Mouse (Mus musculus): ENCODE measurements around the gene Smoc1. TPM values are rescaled to one million over a fixed set of nuclear protein-coding genes. Genes with fewer than 3 reads are reported as not detected.

Smoc1 gene
- polyA plus RNA-seq, 1 experiment from 2014 or later, result 7.1 TPM

GRCm38 (mm10) chr12:81140594-81141328 is 114.2 kb downstream of the Smoc1 start:
- Histone ChIP-seq H3K9me3 (replicated peaks; ENCODE audit: control insufficient read depth, low read length) (no peaks in the 10 kb centered on the region), H3K4me1 (ENCODE audit: control insufficient read depth, insufficient read depth, low read length) (peaks cover 6% of the 10 kb centered on the region), H3K36me3 (ENCODE audit: control insufficient read depth, insufficient read depth, low read length) (no peaks in the 10 kb centered on the region), H3K9ac (ENCODE audit: low read length) (no peak overlapping the region), H3K27ac (ENCODE audit: low read depth, low read length) (no peak overlapping the region), H3K4me2 (ENCODE audit: low read length) (no peak overlapping the region), H3K4me3 (ENCODE audit: low read depth, low read length) (no peak overlapping the region), H3K27me3 (replicated peaks; ENCODE audit: control insufficient read depth, insufficient read depth, low read length) (no peaks in the 10 kb centered on the region)
- peak; percentile 57 for ATAC-seq
- WGBS, result 22% methylated on average over 9 of the region's 9 CpGs
- DNase-seq (ENCODE audit: low spot score), result peak; percentile 49

- 21% methylated on average over 7 of the region's 7 CpGs for WGBS
- peak; percentile 29; the same call in 1 of the 2 replicates for ATAC-seq
- peak; percentile 13 for DNase-seq (ENCODE audit: low spot score)
- Histone ChIP-seq H3K27me3 (replicated peaks; ENCODE audit: control insufficient read depth, insufficient read depth, low read length) (no peaks in the 10 kb centered on the region), H3K27ac (ENCODE audit: low read depth, low read length) (no peak overlapping the region), H3K4me3 (ENCODE audit: low read depth, low read length) (no peak overlapping the region), H3K4me1 (ENCODE audit: control insufficient read depth, insufficient read depth, low read length) (peaks cover 6% of the 10 kb centered on the region), H3K4me2 (ENCODE audit: low read length) (no peak overlapping the region), H3K36me3 (ENCODE audit: control insufficient read depth, insufficient read depth, low read length) (no peaks in the 10 kb centered on the region), H3K9me3 (replicated peaks; ENCODE audit: control insufficient read depth, low read length) (no peaks in the 10 kb centered on the region), H3K9ac (ENCODE audit: low read length) (no peak overlapping the region)
Measured at GRCm38 (mm10) chr12:81141329-81141711, 114.7 kb downstream of the Smoc1 start.

DNA sequence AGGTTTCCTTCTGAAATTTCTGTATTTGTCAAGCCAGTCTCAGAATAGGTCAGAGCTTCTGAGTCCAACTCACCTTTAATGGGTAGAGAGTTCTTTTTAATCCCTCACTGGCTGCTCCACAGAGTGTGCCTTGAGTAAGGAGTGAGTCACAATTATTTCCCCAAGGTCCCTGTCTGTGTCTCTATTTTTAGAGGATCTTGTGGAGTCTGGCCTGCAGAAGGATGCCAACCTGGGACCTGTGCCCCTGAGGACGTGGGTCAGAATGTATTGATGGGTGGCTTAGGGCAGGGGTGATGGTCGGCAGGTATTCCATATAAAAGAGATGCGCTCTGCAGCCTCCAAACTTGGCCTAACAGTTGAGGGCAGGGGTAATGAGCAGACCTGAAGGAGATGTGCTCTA is 115.6 kb downstream of the Smoc1 start:
- no peak overlapping the region for H3K4me3 ChIP-seq (ENCODE audit: low read depth, low read length)
- no peak overlapping the region for H3K4me2 ChIP-seq (ENCODE audit: low read length)

GRCm38 (mm10) chr12:81144201-81144600 is 117.6 kb downstream of the Smoc1 start:
- WGBS, result 56% methylated on average over 10 of the region's 10 CpGs
- Histone ChIP-seq H3K36me3 (ENCODE audit: control insufficient read depth, insufficient read depth, low read length) (no peaks in the 10 kb centered on the region), H3K9ac (ENCODE audit: low read length) (no peak overlapping the region), H3K4me2 (ENCODE audit: low read length) (no peak overlapping the region), H3K27me3 (replicated peaks; ENCODE audit: control insufficient read depth, insufficient read depth, low read length) (no peaks in the 10 kb centered on the region), H3K4me1 (ENCODE audit: control insufficient read depth, insufficient read depth, low read length) (peaks cover 6% of the 10 kb centered on the region), H3K9me3 (replicated peaks; ENCODE audit: control insufficient read depth, low read length) (no peaks in the 10 kb centered on the region), H3K4me3 (ENCODE audit: low read depth, low read length) (no peak overlapping the region), H3K27ac (ENCODE audit: low read depth, low read length) (no peak overlapping the region)
- DNase-seq (ENCODE audit: low spot score) (no peak), ATAC-seq (no peak)

More for the DNA sequence above, 115.6 kb downstream of the Smoc1 start:
- Histone ChIP-seq H3K27ac (ENCODE audit: low read depth, low read length) (no peak overlapping the region), H3K36me3 (ENCODE audit: control insufficient read depth, insufficient read depth, low read length) (no peaks in the 10 kb centered on the region), H3K27me3 (replicated peaks; ENCODE audit: control insufficient read depth, insufficient read depth, low read length) (no peaks in the 10 kb centered on the region), H3K4me1 (ENCODE audit: control insufficient read depth, insufficient read depth, low read length) (peaks cover 6% of the 10 kb centered on the region), H3K9me3 (replicated peaks; ENCODE audit: control insufficient read depth, low read length) (no peaks in the 10 kb centered on the region), H3K9ac (ENCODE audit: low read length) (no peak overlapping the region)
- DNase-seq (ENCODE audit: low spot score) (no peak), ATAC-seq (no peak)
- 85% methylated on average over 3 of the region's 3 CpGs for WGBS

GRCm38 (mm10) chr12:81146417-81147180 is 120.0 kb downstream of the Smoc1 start:
- no peaks in the 10 kb centered on the region for H3K27me3 ChIP-seq (replicated peaks; ENCODE audit: control insufficient read depth, insufficient read depth, low read length)
- H3K9me3 ChIP-seq (replicated peaks; ENCODE audit: control insufficient read depth, low read length), result no peaks in the 10 kb centered on the region
- peak; percentile 37; the same call in 1 of the 2 replicates for ATAC-seq
- peak; percentile 43 for DNase-seq (ENCODE audit: low spot score)
- no peak overlapping the region for H3K27ac ChIP-seq (ENCODE audit: low read depth, low read length)
- H3K9ac ChIP-seq (ENCODE audit: low read length), result no peak overlapping the region
- no peaks in the 10 kb centered on the region; the same call in 1 of the 2 replicates for H3K4me1 ChIP-seq (ENCODE audit: control insufficient read depth, insufficient read depth, low read length)
- H3K36me3 ChIP-seq (ENCODE audit: control insufficient read depth, insufficient read depth, low read length), result no peaks in the 10 kb centered on the region
- no peak overlapping the region for H3K4me2 ChIP-seq (ENCODE audit: low read length)
- 17% methylated on average over 10 of the region's 10 CpGs for WGBS
- H3K4me3 ChIP-seq (ENCODE audit: low read depth, low read length), result no peak overlapping the region

DNA sequence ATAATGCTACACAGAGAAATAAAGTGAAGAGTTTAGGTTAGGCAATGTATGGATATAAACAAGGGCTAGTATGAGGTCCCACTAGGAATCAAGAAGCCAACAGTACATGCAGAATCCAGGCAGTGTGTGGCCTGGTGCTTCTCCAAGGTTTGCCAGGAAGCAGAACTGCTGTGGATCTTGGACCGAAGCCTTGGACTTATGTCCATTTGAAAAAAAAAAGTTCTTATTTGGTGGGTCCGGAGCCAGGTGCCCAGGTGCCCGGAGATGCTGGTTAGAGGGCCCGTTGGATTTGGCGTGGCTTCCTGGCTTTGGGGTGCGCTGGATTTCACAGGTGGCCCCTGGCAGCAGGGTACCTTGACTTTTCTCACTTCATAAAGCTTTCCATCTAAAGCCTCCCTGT is 121.3 kb downstream of the Smoc1 start:
- Histone ChIP-seq H3K27me3 (replicated peaks; ENCODE audit: control insufficient read depth, insufficient read depth, low read length) (no peaks in the 10 kb centered on the region), H3K4me3 (ENCODE audit: low read depth, low read length) (no peak overlapping the region), H3K4me1 (ENCODE audit: control insufficient read depth, insufficient read depth, low read length) (no peaks in the 10 kb centered on the region; the same call in 1 of the 2 replicates), H3K36me3 (ENCODE audit: control insufficient read depth, insufficient read depth, low read length) (no peaks in the 10 kb centered on the region), H3K9me3 (replicated peaks; ENCODE audit: control insufficient read depth, low read length) (no peaks in the 10 kb centered on the region), H3K27ac (ENCODE audit: low read depth, low read length) (no peak overlapping the region), H3K9ac (ENCODE audit: low read length) (no peak overlapping the region), H3K4me2 (ENCODE audit: low read length) (no peak overlapping the region)
- WGBS, result 95% methylated on average over 6 of the region's 6 CpGs
- no peak for DNase-seq (ENCODE audit: low spot score)
- no peak for ATAC-seq

GRCm38 (mm10) chr12:81150917-81151316 is 124.3 kb downstream of the Smoc1 start:
- no peak overlapping the region for H3K27ac ChIP-seq (ENCODE audit: low read depth, low read length)
- no peak overlapping the region for H3K4me2 ChIP-seq (ENCODE audit: low read length)
- H3K9ac ChIP-seq (ENCODE audit: low read length), result no peak overlapping the region
- ATAC-seq, result no peak
- no peak overlapping the region for H3K4me3 ChIP-seq (ENCODE audit: low read depth, low read length)
- no peak for DNase-seq (ENCODE audit: low spot score)
- no peaks in the 10 kb centered on the region for H3K27me3 ChIP-seq (replicated peaks; ENCODE audit: control insufficient read depth, insufficient read depth, low read length)
- 83% methylated on average over 5 of the region's 5 CpGs for WGBS
- no peaks in the 10 kb centered on the region for H3K9me3 ChIP-seq (replicated peaks; ENCODE audit: control insufficient read depth, low read length)
- no peaks in the 10 kb centered on the region; the same call in 1 of the 2 replicates for H3K4me1 ChIP-seq (ENCODE audit: control insufficient read depth, insufficient read depth, low read length)
- no peaks in the 10 kb centered on the region for H3K36me3 ChIP-seq (ENCODE audit: control insufficient read depth, insufficient read depth, low read length)

- Histone ChIP-seq H3K36me3 (ENCODE audit: control insufficient read depth, insufficient read depth, low read length) (no peaks in the 10 kb centered on the region), H3K4me2 (ENCODE audit: low read length) (no peak overlapping the region), H3K27ac (ENCODE audit: low read depth, low read length) (no peak overlapping the region), H3K9me3 (replicated peaks; ENCODE audit: control insufficient read depth, low read length) (no peaks in the 10 kb centered on the region), H3K4me3 (ENCODE audit: low read depth, low read length) (no peak overlapping the region), H3K9ac (ENCODE audit: low read length) (no peak overlapping the region), H3K4me1 (ENCODE audit: control insufficient read depth, insufficient read depth, low read length) (no peaks in the 10 kb centered on the region), H3K27me3 (replicated peaks; ENCODE audit: control insufficient read depth, insufficient read depth, low read length) (no peaks in the 10 kb centered on the region)
- DNase-seq (ENCODE audit: low spot score), result no peak
- ATAC-seq, result no peak
- WGBS, result 68% methylated on average over 2 of the region's 2 CpGs
Measured at GRCm38 (mm10) chr12:81152082-81152481, 125.5 kb downstream of the Smoc1 start.

DNA sequence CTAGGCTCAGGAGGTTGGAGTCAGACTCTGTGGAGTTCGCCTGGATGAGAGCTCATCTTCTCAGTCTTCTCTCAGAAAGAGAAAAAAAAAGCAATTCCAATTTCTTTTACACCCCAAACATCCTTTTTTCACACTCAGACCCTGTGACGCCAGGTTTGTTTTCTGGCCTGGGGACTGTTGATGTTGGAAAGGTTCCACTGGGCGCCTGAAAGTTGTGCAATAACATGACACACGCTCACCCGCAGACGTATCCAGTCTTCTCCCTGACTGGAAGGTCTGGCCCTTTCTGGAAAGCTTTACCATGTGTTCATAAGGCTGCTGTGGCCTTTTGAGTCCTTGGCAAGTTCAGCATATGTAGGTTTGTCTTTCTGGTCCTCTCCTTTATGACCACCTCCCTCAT is 129.1 kb downstream of the Smoc1 start:
- 84% methylated on average over 6 of the region's 6 CpGs for WGBS
- Histone ChIP-seq H3K27ac (ENCODE audit: low read depth, low read length) (no peak overlapping the region), H3K27me3 (replicated peaks; ENCODE audit: control insufficient read depth, insufficient read depth, low read length) (no peaks in the 10 kb centered on the region), H3K9ac (ENCODE audit: low read length) (no peak overlapping the region), H3K4me3 (ENCODE audit: low read depth, low read length) (no peak overlapping the region), H3K4me2 (ENCODE audit: low read length) (no peak overlapping the region), H3K9me3 (replicated peaks; ENCODE audit: control insufficient read depth, low read length) (no peaks in the 10 kb centered on the region), H3K36me3 (ENCODE audit: control insufficient read depth, insufficient read depth, low read length) (no peaks in the 10 kb centered on the region), H3K4me1 (ENCODE audit: control insufficient read depth, insufficient read depth, low read length) (no peaks in the 10 kb centered on the region)
- DNase-seq (ENCODE audit: low spot score) (no peak), ATAC-seq (no peak)
